Mouse (Mus musculus) cerebellum, postnatal 36 days (tissue): Measurements from ENCODE around the gene Inppl1.

Experiments used
- DNase-seq, 2 experiments: peaks; one replicate each; pipeline ENCODE4 v3.0.0; 2021 to 2022; ENCODE audit warnings: mixed read lengths in 2 of 2

Gene Inppl1

GRCm38 (mm10) chr7:101837154-101837605 is 849 bp downstream of the Inppl1 start:
- DNase-seq = peak; percentile 27 to 63

DNA sequence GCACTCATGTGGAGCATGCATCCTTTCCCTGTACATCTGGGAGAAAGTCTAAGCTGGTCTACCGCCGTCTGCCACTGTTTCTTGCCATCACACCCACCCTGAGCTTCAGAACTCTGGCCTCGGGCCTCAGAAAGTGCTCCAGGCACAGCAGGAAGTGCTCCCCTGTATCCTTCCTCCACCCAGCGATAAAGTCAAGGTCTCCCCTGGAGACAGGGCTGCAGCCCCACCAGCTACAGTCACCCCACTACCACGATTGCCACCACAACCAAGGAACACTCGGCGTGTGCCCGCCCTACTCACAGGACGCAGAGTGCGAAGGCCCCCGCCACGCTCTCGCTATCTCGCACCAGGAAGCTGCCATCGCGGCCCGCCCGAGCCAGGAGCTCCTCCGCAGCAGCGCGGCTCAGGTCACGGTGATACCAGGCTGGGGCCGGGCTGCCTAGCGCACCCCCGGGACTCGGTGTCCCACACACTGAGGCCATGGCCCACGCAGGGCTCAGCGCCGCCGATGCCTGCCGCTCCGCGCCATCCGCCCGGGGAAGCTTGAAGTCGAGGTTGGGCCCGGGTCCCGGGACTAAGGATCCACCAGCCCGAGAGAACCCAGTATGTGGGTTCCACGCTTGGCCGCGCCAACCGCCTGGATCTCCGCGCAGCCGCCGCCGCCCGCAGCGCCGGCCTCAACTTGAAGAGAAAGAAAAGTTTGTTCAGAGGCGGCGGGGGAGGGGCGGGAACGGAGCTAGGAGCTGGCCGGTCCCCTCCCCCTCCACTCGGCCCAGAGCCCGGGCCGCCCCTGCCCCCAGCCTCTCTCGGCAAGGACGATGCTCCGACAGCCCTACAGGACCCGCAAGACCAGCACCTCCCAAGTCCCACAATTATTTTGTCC is 1.5 kb downstream of the Inppl1 start:
- DNase-seq = peak; percentile 30 to 42

- no peak for DNase-seq
Measured at GRCm38 (mm10) chr7:101835457-101836109, 2.4 kb downstream of the Inppl1 start.

- no peak for DNase-seq
Measured at GRCm38 (mm10) chr7:101834903-101835302, 3.1 kb downstream of the Inppl1 start.

DNA sequence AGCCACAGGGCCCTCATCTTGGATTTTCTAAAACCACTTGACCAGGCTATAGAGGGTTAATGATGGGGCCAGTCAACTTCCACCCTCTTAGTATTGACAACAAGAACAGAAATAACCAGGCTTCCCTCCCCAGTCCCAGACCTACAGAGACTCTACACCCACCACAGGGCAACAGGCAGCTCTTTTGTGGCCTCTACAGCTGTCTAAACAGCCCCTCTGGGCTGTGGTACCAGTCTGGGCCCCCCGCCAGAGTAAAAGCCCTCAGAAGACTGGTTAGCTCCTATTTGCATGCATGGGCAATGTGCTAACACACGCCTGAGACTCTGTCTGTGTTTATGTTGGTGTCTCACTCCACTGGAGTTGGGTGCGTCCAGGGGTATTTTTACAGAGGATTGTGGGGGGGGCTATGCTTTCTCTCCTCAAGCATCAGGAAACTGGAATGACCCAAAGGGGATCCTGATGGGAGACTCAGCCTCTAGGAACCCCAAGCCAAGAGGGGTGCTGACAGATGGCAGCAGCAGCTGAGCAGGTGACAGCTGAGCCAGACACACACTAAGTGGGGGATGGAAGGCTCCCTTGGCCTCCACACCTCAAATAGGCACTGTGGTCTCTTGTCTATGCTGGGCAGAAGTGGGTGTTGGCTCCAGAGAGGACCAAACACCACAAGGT is 4.0 kb downstream of the Inppl1 start:
- no peak for DNase-seq

GRCm38 (mm10) chr7:101833352-101833751 is 4.7 kb downstream of the Inppl1 start:
- DNase-seq = no peak

DNA sequence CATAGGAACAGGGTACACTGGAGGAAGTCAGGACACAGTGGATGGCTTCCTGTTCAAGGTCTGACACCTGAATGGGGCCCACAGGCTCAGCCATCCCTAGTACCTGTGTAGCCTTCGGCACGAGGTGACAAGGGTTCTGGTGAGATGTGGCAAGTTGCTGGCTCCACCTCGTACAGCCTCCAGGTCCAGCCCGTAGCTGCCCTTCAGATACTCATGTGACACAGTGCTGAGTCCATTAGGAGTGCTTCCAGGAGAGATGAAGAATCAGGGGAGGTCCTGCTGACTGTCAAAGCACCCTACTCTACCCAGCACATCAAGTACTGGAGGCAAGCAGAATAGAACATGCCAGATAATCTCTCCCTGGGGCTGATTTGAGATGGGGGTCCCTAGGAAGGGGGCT is 5.7 kb downstream of the Inppl1 start:
- DNase-seq = no peak

GRCm38 (mm10) chr7:101831437-101831836 is 6.6 kb downstream of the Inppl1 start:
- no peak for DNase-seq

DNA sequence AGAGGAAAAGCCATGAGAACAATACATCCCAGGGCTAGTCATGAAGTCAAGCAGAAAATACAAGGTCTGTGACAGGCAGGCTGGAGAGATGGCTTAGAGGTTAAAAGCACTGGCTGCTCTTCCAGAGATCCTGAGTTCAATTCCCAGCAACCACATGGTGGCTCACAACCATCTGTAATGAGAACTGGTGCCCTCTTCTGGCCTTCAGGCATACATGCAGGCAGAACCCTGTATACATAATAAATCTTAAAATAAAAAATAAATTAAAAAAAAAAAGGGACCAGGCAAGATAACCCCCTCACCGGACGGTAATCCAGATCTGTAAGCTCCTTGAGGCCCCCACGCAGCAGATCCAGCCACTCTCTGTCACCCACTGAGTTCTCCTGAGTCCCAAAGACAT is 7.7 kb downstream of the Inppl1 start:
- no peak for DNase-seq

- DNase-seq = no peak
Measured at GRCm38 (mm10) chr7:101823758-101824630, 14.0 kb downstream of the Inppl1 start.

DNA sequence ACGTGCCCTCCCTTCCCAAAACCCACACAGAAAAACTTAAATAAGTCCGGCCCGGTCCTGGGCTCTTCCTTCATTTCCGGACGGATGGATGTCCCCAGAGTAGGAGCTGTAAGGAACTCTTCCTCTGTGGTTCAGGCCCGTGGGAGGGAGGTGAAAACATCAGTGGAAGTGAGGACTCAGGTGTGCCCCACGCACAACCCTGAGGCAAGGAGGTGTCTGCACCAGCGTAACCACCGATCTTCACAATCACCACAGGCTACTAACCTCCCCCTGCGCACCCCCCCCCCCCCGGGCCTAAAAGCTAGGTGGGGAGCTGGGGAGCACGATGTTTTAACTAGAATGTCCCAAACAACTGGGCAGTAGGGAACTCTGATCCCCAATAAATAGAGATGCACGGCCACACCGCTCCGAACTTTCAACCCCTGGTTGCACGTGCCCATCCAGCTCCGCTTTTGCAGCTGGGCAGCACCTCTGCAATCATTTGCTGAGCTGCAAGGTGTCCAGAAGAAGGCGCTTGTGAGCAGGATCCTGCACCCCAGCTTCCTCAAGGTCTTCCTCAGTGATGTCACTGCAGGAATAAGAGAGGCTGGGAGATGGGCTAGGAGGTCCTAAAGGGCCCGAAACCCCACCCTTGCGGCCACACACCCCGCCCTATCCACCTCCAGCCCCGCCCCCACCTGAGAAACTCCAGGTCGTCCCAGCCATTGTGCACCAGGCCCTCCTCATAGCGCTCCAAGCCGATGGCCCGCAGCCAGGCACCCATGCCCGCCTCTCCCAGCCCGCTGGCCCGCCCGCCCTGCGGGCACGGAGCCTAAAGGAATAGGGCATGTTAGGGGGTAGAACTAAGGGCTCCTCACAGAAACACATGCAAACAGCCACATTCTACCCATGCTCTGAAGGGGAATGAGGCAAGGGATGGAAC is 14.9 kb downstream of the Inppl1 start:
- DNase-seq = peak in 1 of 2 experiments; percentile 23

DNA sequence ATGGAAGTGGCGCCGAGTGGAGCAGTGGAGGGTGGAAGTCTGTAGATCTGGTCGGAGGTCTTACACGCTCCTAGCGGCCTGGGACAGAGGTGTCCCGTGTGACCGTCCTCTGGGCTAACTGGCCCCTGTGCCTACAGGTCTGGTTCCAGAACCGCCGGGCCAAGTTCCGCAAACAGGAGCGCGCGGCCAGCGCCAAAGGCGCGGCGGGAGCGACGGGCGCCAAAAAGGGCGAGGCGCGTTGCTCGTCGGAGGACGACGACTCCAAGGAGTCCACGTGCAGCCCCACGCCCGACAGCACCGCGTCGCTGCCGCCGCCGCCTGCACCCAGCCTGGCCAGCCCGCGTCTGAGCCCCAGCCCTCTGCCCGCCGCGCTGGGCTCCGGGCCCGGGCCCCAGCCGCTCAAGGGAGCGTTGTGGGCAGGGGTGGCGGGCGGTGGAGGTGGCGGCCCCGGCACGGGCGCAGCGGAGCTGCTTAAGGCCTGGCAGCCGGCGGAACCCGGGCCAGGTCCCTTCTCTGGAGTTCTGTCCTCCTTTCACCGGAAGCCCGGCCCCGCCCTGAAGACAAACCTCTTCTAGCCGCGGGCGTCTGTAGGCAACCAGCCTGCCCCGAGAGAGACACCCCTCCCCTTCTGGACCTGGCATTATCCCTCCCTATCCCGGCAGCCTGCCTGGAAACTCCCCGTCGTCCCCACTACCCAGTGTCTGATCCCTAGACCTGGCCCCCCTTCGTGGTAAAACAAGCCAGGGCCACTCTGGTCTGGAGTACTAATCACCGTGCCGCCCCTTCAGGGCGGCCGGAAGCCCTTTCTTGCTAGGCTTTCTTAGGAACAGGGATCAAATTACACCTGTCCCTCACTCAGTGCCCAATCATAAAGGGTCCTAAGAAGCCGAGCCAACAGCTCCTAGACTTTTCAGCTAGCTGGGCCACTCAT is 16.2 kb downstream of the Inppl1 start:
- peak; percentile 19 to 22 for DNase-seq

GRCm38 (mm10) chr7:101820295-101821030 is 17.6 kb downstream of the Inppl1 start:
- no peak for DNase-seq

DNA sequence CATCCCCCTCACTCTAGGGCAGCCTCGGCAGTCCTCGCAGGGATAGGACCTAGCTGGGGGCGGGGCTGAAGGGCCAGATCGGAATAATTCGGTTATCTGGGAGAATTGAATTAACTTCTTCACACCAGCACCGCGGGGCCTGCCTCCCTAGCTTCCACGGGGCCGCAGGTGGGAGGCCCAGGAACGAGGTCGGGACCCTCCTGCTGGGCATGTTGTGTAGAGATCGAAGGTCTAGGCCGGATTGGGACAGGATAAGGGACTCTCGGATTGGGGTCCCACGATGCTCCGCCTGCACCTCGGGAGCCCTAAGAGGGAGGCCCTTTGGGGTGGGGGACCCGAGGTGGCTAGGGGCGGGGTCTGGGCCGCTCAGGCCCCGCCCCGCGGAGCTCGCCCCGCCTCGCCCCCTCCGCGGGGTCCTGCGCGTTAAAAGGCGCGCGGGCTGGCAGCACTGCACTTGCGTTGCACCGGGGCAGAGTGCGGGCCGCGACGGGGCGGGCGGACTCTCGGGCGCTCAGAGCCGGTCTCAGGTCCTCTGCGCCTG is 20.1 kb downstream of the Inppl1 start, which contains the start of gene Phox2a:
TSS of gene Phox2a (plus strand) at position 453 of the 541 bp plus-strand sequence.
- no peak for DNase-seq

- no peak for DNase-seq
Measured at GRCm38 (mm10) chr7:101777053-101777452, 61.0 kb downstream of the Inppl1 start.

DNA sequence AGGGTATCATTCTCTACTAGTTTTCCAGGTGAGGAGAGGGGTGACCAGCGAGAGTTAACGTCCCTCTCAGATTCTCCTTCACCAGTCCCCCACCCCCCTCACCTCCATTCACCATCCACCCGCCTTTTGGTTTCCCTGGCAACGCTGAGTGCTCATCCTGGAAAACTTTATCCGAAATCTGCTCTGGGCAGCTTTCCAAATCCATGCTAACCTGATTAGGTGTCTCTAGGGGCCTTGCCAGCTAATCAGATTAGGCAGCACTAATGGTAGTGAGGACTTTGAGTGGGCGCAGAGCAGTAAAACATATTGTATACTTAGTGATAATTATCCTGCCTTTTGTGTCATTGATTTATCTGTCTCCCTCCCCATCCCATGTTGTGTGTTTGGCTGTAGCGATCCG is 65.3 kb downstream of the Inppl1 start:
- DNase-seq = no peak
